Mouse (Mus musculus) layer of hippocampus, adult 8-10 months (tissue): ENCODE data around the gene Gpr176. TPM values are rescaled to one million over a fixed set of nuclear protein-coding genes. Genes with fewer than 3 reads are reported as not detected.

Experiments
- DNase-seq, 2 experiments: peaks; one replicate each; pipeline ENCODE4 v3.0.0; 2022; ENCODE audit warnings: low spot score in 2 of 2
- total RNA-seq, 4 experiments: library from RNA; stranded (reverse); gene quantifications; 2 replicates each; pipeline ENCODE4 v1.2.4; 2022

Gpr176 gene
- total RNA-seq, 4 experiments from 2014 or later: 9.8 to 11.8 (median 10.4) TPM

DNA sequence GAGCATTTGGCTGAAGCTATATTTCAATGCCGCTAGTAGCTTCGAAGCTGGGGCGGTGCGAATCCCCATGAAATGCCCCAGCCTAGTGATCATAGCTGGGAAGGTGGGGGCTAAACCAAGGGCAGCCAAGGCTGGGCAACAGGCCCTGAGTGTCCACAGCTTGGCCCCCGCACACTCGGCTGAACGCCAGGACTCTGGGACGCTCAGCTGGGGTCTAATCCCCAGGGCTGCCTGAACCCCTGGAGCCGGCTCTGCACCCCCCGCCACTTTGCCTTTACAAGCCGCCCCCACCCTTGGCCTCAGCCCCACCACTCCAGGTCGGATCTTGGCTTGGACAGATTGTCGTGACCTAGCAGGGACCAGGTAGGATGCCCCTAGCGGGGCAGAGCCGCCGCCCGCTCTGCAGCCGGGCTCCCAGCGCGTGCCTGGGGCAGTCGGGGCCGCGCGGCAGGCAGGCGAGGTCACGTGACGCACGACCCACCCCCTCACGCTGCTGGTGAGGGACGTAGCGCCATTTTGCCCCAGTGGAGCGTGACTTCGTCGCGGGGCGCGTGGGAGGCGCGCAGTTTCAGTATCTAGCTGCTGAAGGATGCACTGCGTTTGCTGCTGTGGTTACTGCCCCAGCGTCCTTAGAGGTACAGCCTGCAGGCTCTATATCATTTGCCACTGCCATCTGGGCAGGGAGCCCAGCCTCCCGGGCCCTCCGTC lies 507 bp upstream of the Gpr176 start:
- peak; percentile 89 to 90 for DNase-seq

DNA sequence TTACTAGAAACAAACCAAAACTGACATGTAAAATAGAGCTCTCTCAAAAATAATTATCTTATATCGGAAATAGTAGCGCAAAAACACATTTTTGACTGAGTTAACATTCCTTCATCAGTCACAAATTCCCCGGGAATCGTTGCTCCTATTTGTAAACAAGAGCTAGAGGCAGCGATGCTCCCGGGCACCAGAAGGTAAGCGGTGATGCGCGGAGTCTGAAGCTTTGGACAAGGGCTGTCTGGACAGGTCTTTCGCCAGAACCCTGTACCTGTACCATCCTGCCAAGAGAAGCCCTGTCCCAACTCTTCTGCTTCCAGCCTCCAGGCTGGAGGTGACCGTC lies 688 bp downstream of the Gpr176 start:
- no peak for DNase-seq

- no peak for DNase-seq
Measured at GRCm38 (mm10) chr2:118371841-118372240, 1.4 kb downstream of the Gpr176 start.

- DNase-seq: no peak
Measured at GRCm38 (mm10) chr2:118355138-118355719, 18.0 kb downstream of the Gpr176 start.

DNA sequence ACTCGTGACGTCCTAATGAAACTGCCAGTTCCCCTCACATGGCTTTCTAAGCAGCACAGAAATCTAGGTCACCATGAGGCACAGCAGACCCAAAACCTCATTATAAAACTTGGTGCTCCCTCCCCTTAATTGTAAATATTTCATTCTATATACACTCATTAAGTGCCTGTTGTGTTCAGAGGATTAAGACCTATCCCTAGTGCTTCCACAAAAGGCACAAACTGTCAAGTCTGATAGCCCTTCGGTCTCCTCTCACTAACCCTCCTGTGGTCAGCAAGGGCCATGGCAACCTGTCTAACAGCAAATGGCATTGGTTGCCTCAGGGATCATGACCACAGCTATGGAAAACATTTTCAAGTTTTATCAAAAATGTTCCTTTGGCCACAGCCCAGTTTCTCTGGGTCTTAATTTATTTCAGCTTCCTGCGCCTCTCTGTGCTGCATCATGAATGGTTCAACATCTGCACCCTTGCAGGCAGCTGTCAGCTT lies 19.3 kb downstream of the Gpr176 start:
- DNase-seq: no peak

DNA sequence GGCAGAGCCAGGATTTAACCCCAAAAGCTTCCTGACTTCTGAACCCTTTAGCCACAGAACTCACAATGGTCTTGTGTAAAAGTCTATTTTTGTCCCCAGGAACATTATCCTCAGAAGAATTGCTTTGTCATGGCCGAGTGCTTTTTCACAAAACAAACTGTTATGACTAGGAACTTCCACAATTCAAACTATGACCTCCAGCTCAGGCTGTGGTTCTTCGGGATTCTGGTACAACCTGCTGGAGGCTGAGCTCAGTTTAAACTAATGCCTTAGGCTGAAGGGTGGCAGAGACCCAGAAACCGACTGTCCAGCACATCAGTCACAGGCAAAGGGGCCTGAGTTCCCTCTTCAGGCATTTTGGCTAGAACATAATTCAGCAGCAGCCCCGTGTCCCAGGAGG lies 19.7 kb downstream of the Gpr176 start:
- DNase-seq: no peak

DNA sequence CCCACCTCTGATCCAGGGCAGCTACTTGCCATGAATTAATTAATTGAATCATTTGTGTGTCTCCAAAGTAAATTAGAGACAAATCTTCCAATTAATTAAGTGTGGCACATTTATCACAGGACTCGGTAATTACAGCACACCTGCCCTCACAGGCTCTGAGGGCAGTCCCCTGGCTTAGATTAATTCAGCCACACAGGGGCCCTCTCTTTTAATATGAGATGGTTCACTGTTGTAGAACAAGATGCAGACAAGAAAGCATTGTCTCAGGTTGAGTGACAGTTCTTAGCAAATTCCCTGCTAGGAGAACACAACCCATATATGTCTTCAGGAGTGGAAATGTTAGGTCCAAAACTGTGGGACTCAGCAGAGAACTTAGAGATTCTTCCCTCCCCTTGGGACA lies 27.7 kb downstream of the Gpr176 start:
- no peak for DNase-seq

- no peak for DNase-seq
Measured at GRCm38 (mm10) chr2:118343897-118344296, 29.3 kb downstream of the Gpr176 start.

GRCm38 (mm10) chr2:118341295-118341694 lies 31.9 kb downstream of the Gpr176 start:
- no peak for DNase-seq

DNA sequence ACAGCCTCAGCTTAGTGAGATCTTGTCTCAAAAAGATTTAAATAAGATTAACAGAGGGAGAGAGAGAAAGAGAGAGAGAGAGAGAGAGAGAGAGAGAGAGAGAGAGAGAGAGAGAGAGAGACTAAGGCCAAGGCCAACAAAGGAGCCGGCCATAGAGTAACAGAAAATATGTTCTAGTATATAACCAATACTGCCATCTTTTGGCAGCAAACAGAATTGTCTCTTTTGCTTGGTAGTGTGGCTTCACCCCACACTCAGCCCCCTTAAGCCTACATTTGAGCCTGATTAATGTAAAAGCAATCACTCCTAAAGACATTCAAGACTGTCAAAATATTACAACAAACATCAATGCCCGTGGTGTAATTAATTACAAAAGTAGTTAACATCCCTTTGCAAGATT lies 37.1 kb downstream of the Gpr176 start:
- DNase-seq: no peak

DNA sequence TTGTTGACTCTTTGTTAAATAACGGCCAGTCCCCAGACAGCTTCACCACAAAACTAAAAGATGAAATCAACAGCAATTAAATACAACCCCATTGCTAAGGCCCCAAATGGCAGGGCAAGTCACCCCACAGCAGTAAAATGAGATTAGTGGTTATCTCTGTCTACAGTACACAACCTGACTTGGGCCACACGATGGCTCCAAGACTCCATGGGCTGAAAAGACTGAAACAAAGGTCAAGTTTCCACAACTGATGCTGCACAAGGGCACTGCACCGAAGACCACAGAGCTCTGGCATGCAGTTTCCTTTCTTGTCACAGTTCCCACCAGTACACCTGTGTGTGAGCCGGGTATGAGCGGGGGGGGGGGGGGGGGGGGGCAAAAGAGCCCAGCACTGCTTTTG lies 50.6 kb downstream of the Gpr176 start:
- DNase-seq: no peak

DNA sequence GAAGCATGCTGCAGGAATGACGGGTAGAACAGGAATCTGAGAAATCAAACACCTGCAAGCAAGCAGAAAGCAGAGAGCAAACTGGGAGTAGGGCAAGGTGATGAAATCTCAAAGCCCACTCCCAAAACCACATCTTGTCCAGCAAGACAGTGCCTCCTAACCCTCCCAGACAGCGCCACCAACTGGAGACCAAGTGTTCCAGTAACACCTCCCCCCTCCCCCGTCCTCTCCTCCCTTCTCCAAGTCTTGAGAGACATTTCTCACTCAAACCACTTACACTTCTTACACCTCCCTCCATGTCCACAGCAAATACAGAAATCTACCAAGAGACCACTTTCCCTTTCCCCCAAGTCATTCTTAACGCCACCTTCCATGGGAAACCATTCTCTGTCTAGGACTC lies 51.4 kb downstream of the Gpr176 start:
- no peak for DNase-seq

GRCm38 (mm10) chr2:118321094-118321493 lies 52.1 kb downstream of the Gpr176 start:
- DNase-seq: no peak

DNA sequence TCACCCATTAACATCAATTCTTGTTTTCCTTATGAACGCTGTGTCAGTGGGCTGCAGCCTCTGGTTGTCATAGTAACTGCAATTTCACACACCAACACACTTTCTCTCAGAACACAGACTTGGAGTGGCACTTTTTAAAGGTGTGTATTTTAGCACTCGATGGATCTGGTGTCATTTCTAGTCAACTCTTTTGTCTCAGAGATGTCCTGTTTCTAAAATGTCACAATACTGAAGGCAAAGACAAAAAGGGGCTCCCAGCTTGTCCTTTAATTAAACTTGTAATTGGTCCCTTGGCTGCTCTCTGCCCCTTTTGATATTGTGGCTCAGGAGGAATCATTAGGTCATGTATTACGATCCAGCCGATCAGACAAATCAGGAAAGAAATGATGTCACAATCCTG lies 52.7 kb downstream of the Gpr176 start:
- DNase-seq: no peak

- no peak for DNase-seq
Measured at GRCm38 (mm10) chr2:118319176-118319575, 54.0 kb downstream of the Gpr176 start.

GRCm38 (mm10) chr2:118316939-118317338 lies 56.3 kb downstream of the Gpr176 start:
- no peak for DNase-seq

DNA sequence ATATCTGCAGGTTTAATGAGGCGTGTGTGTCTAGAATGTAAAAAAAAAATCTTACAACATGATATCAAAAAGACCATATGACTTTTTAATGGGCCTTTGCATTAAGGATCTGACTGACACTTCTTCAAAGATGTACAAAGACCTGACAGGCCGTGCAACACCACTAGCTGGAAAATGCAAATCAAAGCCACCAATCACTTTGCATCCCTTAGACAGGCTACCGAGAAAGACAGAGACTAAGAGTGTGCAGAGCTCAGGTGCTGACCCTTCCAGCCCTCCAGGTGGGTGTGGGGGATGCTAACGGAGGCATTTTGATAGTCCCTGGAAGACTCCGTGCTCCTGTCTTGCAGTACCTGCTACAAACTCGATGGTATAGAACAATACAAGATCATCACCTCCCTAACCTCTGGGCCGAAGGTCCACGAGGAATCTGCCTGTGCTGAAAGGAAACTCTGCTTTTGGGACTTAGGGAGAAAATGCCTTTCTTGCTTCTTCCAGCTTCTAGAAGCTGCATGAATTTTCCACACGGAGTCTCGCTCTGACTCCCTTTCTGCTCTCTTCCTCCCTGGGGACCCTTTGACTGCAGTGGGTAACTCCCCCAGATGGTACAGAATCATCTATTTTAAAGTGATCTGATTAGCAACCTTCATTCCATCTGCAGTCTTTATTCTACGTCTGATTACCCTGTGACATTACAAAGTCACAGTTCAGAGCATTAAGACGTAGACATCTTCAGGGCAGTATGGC lies 57.4 kb downstream of the Gpr176 start:
- DNase-seq: no peak

- peak; percentile 38 to 44 for DNase-seq
Measured at GRCm38 (mm10) chr2:118307561-118307960, 65.7 kb downstream of the Gpr176 start.

DNA sequence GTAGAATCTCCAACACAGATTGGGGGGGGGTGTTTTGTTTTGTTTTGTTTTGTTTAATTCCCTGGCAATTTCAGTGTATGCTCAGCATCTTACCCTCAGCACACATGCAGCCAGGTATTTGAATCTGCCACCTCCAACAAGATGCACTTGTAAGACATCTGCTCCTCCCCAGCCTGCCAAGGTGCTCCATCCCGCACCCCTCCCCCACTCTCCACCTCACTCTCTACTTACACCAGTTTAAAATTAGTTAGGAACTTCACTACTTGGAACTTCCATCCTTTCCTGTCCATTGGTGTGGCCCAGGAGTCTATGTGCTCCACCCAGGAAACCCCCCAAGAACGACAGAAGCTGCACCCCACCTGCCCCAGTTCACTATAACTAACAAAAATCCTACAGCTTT lies 66.3 kb downstream of the Gpr176 start:
- no peak for DNase-seq

DNA sequence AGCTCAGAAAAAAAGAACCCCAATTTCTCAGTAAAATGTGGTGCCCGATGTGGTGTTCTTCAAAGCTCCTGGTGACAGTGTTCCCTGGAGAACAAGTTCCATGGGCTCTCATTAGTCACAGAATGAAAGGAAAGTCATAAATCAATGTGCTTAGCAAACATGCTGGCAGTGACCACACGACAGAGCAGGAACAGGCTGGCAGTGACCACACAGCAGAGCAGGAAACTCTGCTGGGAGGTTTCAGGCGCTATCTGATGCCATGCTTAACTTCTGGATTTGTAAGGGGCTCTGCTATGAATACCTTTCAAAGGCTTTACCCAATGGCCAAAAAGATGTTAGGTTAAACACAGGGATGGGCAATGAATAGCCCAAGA lies 66.7 kb downstream of the Gpr176 start:
- no peak for DNase-seq

GRCm38 (mm10) chr2:118305827-118306521 lies 67.2 kb downstream of the Gpr176 start:
- no peak for DNase-seq

GRCm38 (mm10) chr2:118303456-118303855 lies 69.8 kb downstream of the Gpr176 start:
- no peak for DNase-seq
